Comparison of ENCODE assay signal across 7 mouse cellular contexts in genomic region chr4:109224762-109225552, GRCm38 (mm10). TPM values are rescaled to one million over a fixed set of nuclear protein-coding genes. Genes with fewer than 3 reads are reported as not detected.
A peak's percentile ranks its signal among the peaks of the same experiment; 100 is the strongest.
DNase-seq lines count a peak whose midpoint lies in the region; ATAC-seq and TF ChIP-seq lines count a peak whose summit lies in the region.

No protein-coding gene starts in this region.

- H3K36me3 ChIP-seq in hindbrain, postnatal 0 days (ENCODE audit: insufficient read depth, low read length) = no peaks in the 10 kb centered on the region
- no peaks in the 10 kb centered on the region for H3K36me3 ChIP-seq in lung, embryonic 15.5 days

- peak overlapping the region; percentile 1; the same call in 1 of the 2 replicates for H3K4me2 ChIP-seq in hindbrain, postnatal 0 days (ENCODE audit: low read depth, low read length)
- no peak overlapping the region for H3K4me2 ChIP-seq in lung, embryonic 15.5 days

- H3K27ac ChIP-seq in hindbrain, postnatal 0 days = peak overlapping the region; percentile 80
- H3K27ac ChIP-seq in lung, embryonic 15.5 days = peak overlapping the region; percentile 61

- intact Hi-C loops in gastrocnemius, postnatal 14 days (cut with DNase I; ENCODE audit: low total_unique reads) = no loop called here

- no peak overlapping the region for H3K9ac ChIP-seq in hindbrain, postnatal 0 days (replicated peaks; ENCODE audit: low read length)
- no peak overlapping the region for H3K9ac ChIP-seq in lung, embryonic 15.5 days

- no peaks in the 10 kb centered on the region for H3K9me3 ChIP-seq in hindbrain, postnatal 0 days (ENCODE audit: low read length)
- H3K9me3 ChIP-seq in lung, embryonic 15.5 days = no peaks in the 10 kb centered on the region

- WGBS in hindbrain, postnatal 0 days = 15% methylated on average over 13 of the region's 13 CpGs
- 46% methylated on average over 13 of the region's 13 CpGs for WGBS in lung, embryonic 15.5 days

- H3K4me1 ChIP-seq in hindbrain, postnatal 0 days (ENCODE audit: insufficient read depth, low read length) = peaks cover 7% of the 10 kb centered on the region; the same call in 1 of the 2 replicates
- H3K4me1 ChIP-seq in lung, embryonic 15.5 days = peaks cover 19% of the 10 kb centered on the region

- TF ChIP-seq CTCF in hindbrain, postnatal 0 days (IDR thresholded peaks at IDR 0.05; ENCODE audit: low read depth) = no peak

- peak; percentile 90 to 93 for DNase-seq in adrenal gland, postnatal 36 days
- DNase-seq in cerebellum, postnatal 25 days = peak; percentile 87 to 90
- peak; percentile 92 for DNase-seq in gastrocnemius, postnatal 14 days
- DNase-seq in hindbrain, postnatal 0 days (ENCODE audit: low spot score) = peak; percentile 91
- peak; percentile 85 for DNase-seq in right cerebral cortex, adult 18-20 months

- H3K4me3 ChIP-seq in hindbrain, postnatal 0 days (ENCODE audit: low read length) = no peak overlapping the region
- no peak overlapping the region for H3K4me3 ChIP-seq in lung, embryonic 15.5 days

- no peaks in the 10 kb centered on the region for H3K27me3 ChIP-seq in hindbrain, postnatal 0 days (ENCODE audit: insufficient read depth, low read length)
- no peaks in the 10 kb centered on the region for H3K27me3 ChIP-seq in lung, embryonic 15.5 days

- peak; percentile 97 for ATAC-seq in hindbrain, postnatal 0 days
- ATAC-seq in lung, embryonic 15.5 days (ENCODE audit: borderline replicate concordance, extremely low read depth, low FRiP score, low TSS enrichment) = peak; percentile 84
- ATAC-seq in megakaryocyte-erythroid progenitor cell, adult 5-6 weeks (replicated peaks; ENCODE audit: low FRiP score, low TSS enrichment, poor library complexity, severe bottlenecking) = no peak

RNA-seq across cellular contexts. Expression of gene Calr4, which starts 9.3 kb away (rescaled TPM):
- 1 to 10 TPM in 1 of 2 experiments, under 1 TPM in 1; 0.79 to 1.1 TPM for total RNA-seq in adrenal gland, postnatal 36 days (2021)
- total RNA-seq in gastrocnemius, postnatal 14 days (2021) = under 1 TPM in 1 of 2 experiments, not detected in 1; 0.12 TPM
- 0.54 and 1.0 TPM in 2 replicates for total RNA-seq in hindbrain, postnatal 0 days (2014; rRNA removed)
- 1.6 TPM in 2 replicates for polyA plus RNA-seq in hindbrain, postnatal 0 days (2015; fragmentation: Nextera tagmentation; extraction: Ambion mirVana)
- polyA plus RNA-seq in lung, embryonic 15.5 days (2015; fragmentation: Nextera tagmentation; extraction: Ambion mirVana) = 0.08 TPM in 1 of 2 replicates, not detected in the other
- total RNA-seq in megakaryocyte-erythroid progenitor cell, adult 5-6 weeks (2014; fragmentation: Nextera tagmentation) = 0.81 TPM in 1 of 2 replicates, not detected in the other
- total RNA-seq in megakaryocyte-erythroid progenitor cell, adult 5-6 weeks (2017) = not detected in 2 replicates

RNA-seq across cellular contexts. Expression of gene Osbpl9, which starts 22.9 kb away (rescaled TPM):
- total RNA-seq in adrenal gland, postnatal 36 days (2021) = 100 to 1,000 TPM; 121 to 164 TPM
- 100 to 1,000 TPM in 1 of 2 experiments, 10 to 100 TPM in 1; 76.2 to 100 TPM for total RNA-seq in gastrocnemius, postnatal 14 days (2021)
- total RNA-seq in hindbrain, postnatal 0 days (2014; rRNA removed) = 59.3 and 65.3 TPM in 2 replicates
- 59.0 and 64.3 TPM in 2 replicates for polyA plus RNA-seq in hindbrain, postnatal 0 days (2015; fragmentation: Nextera tagmentation; extraction: Ambion mirVana)
- polyA plus RNA-seq in lung, embryonic 15.5 days (2015; fragmentation: Nextera tagmentation; extraction: Ambion mirVana) = 65.2 and 67.3 TPM in 2 replicates
- 40.5 and 45.0 TPM in 2 replicates for total RNA-seq in megakaryocyte-erythroid progenitor cell, adult 5-6 weeks (2014; fragmentation: Nextera tagmentation)
- total RNA-seq in megakaryocyte-erythroid progenitor cell, adult 5-6 weeks (2017) = 42.8 and 57.6 TPM in 2 replicates

RNA-seq across cellular contexts. Expression of gene Eps15, which starts 55.1 kb away (rescaled TPM):
- total RNA-seq in adrenal gland, postnatal 36 days (2021) = 10 to 100 TPM; 75.6 to 91.0 TPM
- 10 to 100 TPM; 39.2 to 48.1 TPM for total RNA-seq in gastrocnemius, postnatal 14 days (2021)
- total RNA-seq in hindbrain, postnatal 0 days (2014; rRNA removed) = 68.8 and 73.0 TPM in 2 replicates
- 57.4 and 58.1 TPM in 2 replicates for polyA plus RNA-seq in hindbrain, postnatal 0 days (2015; fragmentation: Nextera tagmentation; extraction: Ambion mirVana)
- polyA plus RNA-seq in lung, embryonic 15.5 days (2015; fragmentation: Nextera tagmentation; extraction: Ambion mirVana) = 38.6 and 47.3 TPM in 2 replicates
- total RNA-seq in megakaryocyte-erythroid progenitor cell, adult 5-6 weeks (2014; fragmentation: Nextera tagmentation) = 149 and 169 TPM in 2 replicates
- total RNA-seq in megakaryocyte-erythroid progenitor cell, adult 5-6 weeks (2017) = 80.8 and 99.9 TPM in 2 replicates
